Mouse (Mus musculus) 416B (cell line): ENCODE measurements at regions not wholly inside any gene's neighbourhood (a gene's known extent, or its start where the extent isn't known, plus 50 kb on each side); places are given as distances from the start of the nearest gene placed in this dataset.

Experiments
- DNase-seq: peaks from one replicate; pipeline ENCODE4 v3.0.0; 2011; ENCODE audit warnings: low read depth

- DNase-seq = no peak
These were observed 672.3 kb downstream of the Vgll3 start for GRCm38 (mm10) chr16:66487194-66487944.

- DNase-seq = peak; percentile 7
These were observed 680.5 kb downstream of the Vgll3 start for GRCm38 (mm10) chr16:66495532-66495931.
